ENCODE assay signal across 9 mouse cellular contexts in the genomic region with DNA sequence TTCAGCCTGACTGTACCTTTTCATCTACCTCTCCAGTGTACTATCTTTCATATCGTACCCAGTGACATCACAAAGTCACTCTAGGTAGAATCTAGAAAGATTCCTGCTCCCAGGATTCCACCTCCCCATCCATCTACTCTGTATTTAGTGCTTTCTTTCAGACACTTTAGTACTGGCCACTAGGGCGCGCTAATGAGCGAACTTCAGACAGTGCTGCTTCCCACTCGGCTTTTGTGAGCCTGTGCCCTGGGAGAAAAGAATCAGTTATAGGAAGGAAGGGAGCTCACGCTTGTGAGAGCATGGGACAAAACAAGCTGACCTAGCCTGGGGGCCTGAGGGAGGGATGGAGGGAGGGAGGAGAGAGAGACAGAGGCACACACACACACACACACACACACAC.
A peak's percentile ranks its signal among the peaks of the same experiment; 100 is the strongest.
DNase-seq lines count a peak whose midpoint lies in the region; ATAC-seq and TF ChIP-seq lines count a peak whose summit lies in the region.
"Had no signal": no experiment of that assay in that cellular context is flagged by ENCODE, and none has a peak within 500 bp of the region (broad histone marks: within the 10 kb centered on the region; RNA-seq: fewer than 3 reads in every experiment).

No protein-coding gene starts in this region.

- 27% methylated on average over 6 of the region's 6 CpGs for WGBS in liver, embryonic 12.5 days (ENCODE audit: insufficient replicate concordance)

- H3K27me3 ChIP-seq in CH12.LX (replicated peaks), result no peaks in the 10 kb centered on the region
- no peaks in the 10 kb centered on the region for H3K27me3 ChIP-seq in liver, embryonic 12.5 days (replicated peaks)
- H3K27me3 ChIP-seq: neural tube, embryonic 13.5 days had no signal

- peak; percentile 15 to 47; a peak in 2 of 4 replicates for TF ChIP-seq CTCF in CH12.LX (conservative IDR thresholded peaks at IDR 0.05 in 1 of 2, IDR thresholded peaks at IDR 0.05 in 1 of 2; ENCODE audit: low read depth in 2 of 2, low read length in 2 of 2)

- H3K4me3 ChIP-seq in CH12.LX (replicated peaks in 1 of 3; ENCODE audit: low read depth in 2 of 3, low read length in 2 of 3, poor library complexity in 1 of 3), result no peak overlapping the region
- no peak overlapping the region for H3K4me3 ChIP-seq in liver, embryonic 12.5 days
- H3K4me3 ChIP-seq: neural tube, embryonic 13.5 days had no signal

- ATAC-seq in granulocyte monocyte progenitor cell, adult 5-6 weeks (replicated peaks; ENCODE audit: poor library complexity, severe bottlenecking), result peak; percentile 62
- peak; percentile 64; the same call in 1 of the 2 replicates for ATAC-seq in liver, embryonic 12.5 days

- H3K9me3 ChIP-seq in CH12.LX (replicated peaks; ENCODE audit: low read length), result no peaks in the 10 kb centered on the region
- no peaks in the 10 kb centered on the region for H3K9me3 ChIP-seq in liver, embryonic 12.5 days (replicated peaks)
- H3K9me3 ChIP-seq: neural tube, embryonic 13.5 days had no signal

- dilution Hi-C loops in CH12.LX (cut with MboI; ENCODE audit: extremely low pct_ligation_motif_present, extremely low pct_unique_long_range_greater_than_20kb, low sequenced_read_pairs), result no loop called here

- H3K27ac ChIP-seq in CH12.LX (ENCODE audit: insufficient read depth, low read depth), result no peak overlapping the region
- no peak overlapping the region for H3K27ac ChIP-seq in liver, embryonic 12.5 days
- H3K27ac ChIP-seq: neural tube, embryonic 13.5 days had no signal

- H3K79me2 ChIP-seq in CH12.LX (replicated peaks; ENCODE audit: control insufficient read depth, extremely low read depth, insufficient read depth, poor library complexity, severe bottlenecking), result no peaks in the 10 kb centered on the region

- TF ChIP-seq POLR2A in CH12.LX (IDR thresholded peaks at IDR 0.05; ENCODE audit: low read depth, low read length), result no peak

- DNase-seq in heart, postnatal 14 days, result peak; percentile 36 to 60
- no peak for DNase-seq in heart, adult 9 months (ENCODE audit: low spot score in 2 of 2)
- DNase-seq in CH12.LX (ENCODE audit: extremely low read depth) (peak; percentile 46), adipocyte (ENCODE audit: low spot score) (peak; percentile 15)
- DNase-seq in right cerebral cortex, postnatal 4 days, result peak; percentile 66
- no peak for DNase-seq in thymus, adult 18-20 months

- no peak overlapping the region for H3K4me2 ChIP-seq in CH12.LX (ENCODE audit: insufficient read depth, low read depth, poor library complexity, severe bottlenecking)
- no peak overlapping the region for H3K4me2 ChIP-seq in liver, embryonic 12.5 days
- H3K4me2 ChIP-seq: neural tube, embryonic 13.5 days had no signal

- no peak for TF ChIP-seq RAD21 in CH12.LX (IDR thresholded peaks at IDR 0.05; ENCODE audit: low read depth, low read length)

- no peak for TF ChIP-seq EP300 in CH12.LX (IDR thresholded peaks at IDR 0.05; ENCODE audit: low read length)

- H3K4me1 ChIP-seq in CH12.LX (ENCODE audit: control insufficient read depth in 1 of 2, insufficient read depth in 2 of 2), result no peaks in the 10 kb centered on the region; a peak in 1 of 4 replicates
- H3K4me1 ChIP-seq in liver, embryonic 12.5 days, result no peaks in the 10 kb centered on the region
- H3K4me1 ChIP-seq: neural tube, embryonic 13.5 days had no signal

- H3K9ac ChIP-seq in CH12.LX (ENCODE audit: insufficient read depth, low read depth), result no peak overlapping the region
- H3K9ac ChIP-seq in liver, embryonic 12.5 days, result no peak overlapping the region
- H3K9ac ChIP-seq: neural tube, embryonic 13.5 days had no signal

- peaks cover 0 to 24% of the 10 kb centered on the region in 2 experiments for H3K36me3 ChIP-seq in CH12.LX (replicated peaks in 1 of 2; ENCODE audit: control insufficient read depth in 1 of 2, insufficient read depth in 1 of 2, low read length in 1 of 2)
- peaks cover 8% of the 10 kb centered on the region for H3K36me3 ChIP-seq in liver, embryonic 12.5 days
- H3K36me3 ChIP-seq: neural tube, embryonic 13.5 days had no signal

- intact Hi-C loops in heart, postnatal 14 days (cut with DNase I), result no loop called here

- in situ Hi-C loops in CH12.LX (cut with MboI; ENCODE audit: low pct_ligation_motif_present, low pct_unique_long_range_greater_than_20kb, low sequenced_read_pairs), result no loop called here

TF ChIP-seq in CH12.LX, 34 proteins besides CTCF, POLR2A, EP300 and RAD21:
- TF ChIP-seq MXI1 (IDR thresholded peaks at IDR 0.05; ENCODE audit: low read depth, low read length) (no peak), NRF1 (IDR thresholded peaks at IDR 0.05; ENCODE audit: low read depth, low read length) (no peak), E2F4 (IDR thresholded peaks at IDR 0.05; ENCODE audit: insufficient replicate concordance, low read depth, low read length) (no peak), KAT2A (IDR thresholded peaks at IDR 0.05; ENCODE audit: insufficient replicate concordance, low read length) (no peak), TBP (conservative IDR thresholded peaks at IDR 0.05; ENCODE audit: low read depth, low read length) (no peak), USF2 (conservative IDR thresholded peaks at IDR 0.05; ENCODE audit: low read depth, low read length) (no peak), CHD1 (IDR thresholded peaks at IDR 0.05; ENCODE audit: low read depth, low read length) (no peak), SMC3 (IDR thresholded peaks at IDR 0.05; ENCODE audit: low read depth, low read length) (no peak), PAX5 (IDR thresholded peaks at IDR 0.05; ENCODE audit: low read length) (no peak), JUN (IDR thresholded peaks at IDR 0.05; ENCODE audit: insufficient read depth, low read depth, low read length) (no peak), MAZ (IDR thresholded peaks at IDR 0.05; ENCODE audit: low read depth, low read length) (no peak), TCF12 (IDR thresholded peaks at IDR 0.05; ENCODE audit: low read depth, low read length) (no peak), ZNF384 (IDR thresholded peaks at IDR 0.05; ENCODE audit: low read depth, low read length) (no peak), ZKSCAN1 (IDR thresholded peaks at IDR 0.05; ENCODE audit: borderline replicate concordance, low read depth, low read length) (no peak), SIN3A (IDR thresholded peaks at IDR 0.05; ENCODE audit: low read length) (no peak), ZMIZ1 (IDR thresholded peaks at IDR 0.05; ENCODE audit: low read depth, low read length) (no peak)

Comparison
In these comparisons a context has a peak if more than half of its experiments do, and no peak if none do; other contexts are left out.
1. DNase-seq: peak in heart, postnatal 14 days (2 of 2), CH12.LX (single experiment), adipocyte (single experiment) and right cerebral cortex, postnatal 4 days (single experiment); none in heart, adult 9 months (0 of 2) and thymus, adult 18-20 months (0 of 2).